Mouse (Mus musculus) heart, postnatal 0 days (tissue): ENCODE data around the gene Cib1. TPM values are rescaled to one million over a fixed set of nuclear protein-coding genes. Genes with fewer than 3 reads are reported as not detected.

ENCODE experiments used
- ATAC-seq: fragments of 200-750 bp; cut with Nextera tagmentation; 2 replicates; pipeline ENCODE4 v1.8.0; 2017; ENCODE audit warnings: low read depth, moderate number of reproducible peaks, moderate library complexity; ENCODE audit not compliant: insufficient read depth
- DNase-seq: peaks from one replicate; pipeline ENCODE4 v3.0.0-alpha.2; 2016; ENCODE audit warnings: low spot score
- H3K27ac ChIP-seq: fragments of 300-500 bp; sonication (generic); 2 replicates; pipeline ENCODE4 v1.5.1; 2014; ENCODE audit warnings: low read depth, mild to moderate bottlenecking
- H3K27me3 ChIP-seq: fragments of 300-500 bp; sonication (generic); 2 replicates; pipeline ENCODE4 v1.6.1; 2014; ENCODE audit warnings: low read length, mixed read lengths; ENCODE audit not compliant: control insufficient read depth, insufficient read depth
- H3K36me3 ChIP-seq: fragments of 300-500 bp; sonication (generic); replicated peaks from 2 replicates; pipeline ENCODE4 v1.6.1; 2014; ENCODE audit warnings: low read length, mixed read lengths; ENCODE audit not compliant: control insufficient read depth, insufficient read depth
- H3K4me1 ChIP-seq: fragments of 300-500 bp; sonication (generic); 2 replicates; pipeline ENCODE4 v1.6.1; 2014; ENCODE audit warnings: antibody characterized with exemption; ENCODE audit not compliant: control insufficient read depth, insufficient read depth
- H3K4me2 ChIP-seq: fragments of 300-500 bp; sonication (generic); 2 replicates; pipeline ENCODE4 v1.6.1; 2014; ENCODE audit warnings: low read depth, mild to moderate bottlenecking, low read length, moderate library complexity
- H3K4me3 ChIP-seq: fragments of 300-500 bp; sonication (generic); 2 replicates; pipeline ENCODE4 v1.5.1; 2014; ENCODE audit warnings: low read depth, low read length
- H3K9ac ChIP-seq: fragments of 300-500 bp; sonication (generic); replicated peaks from 2 replicates; pipeline ENCODE4 v1.6.1; 2014; ENCODE audit warnings: low read depth, low read length, mixed read lengths
- H3K9me3 ChIP-seq: fragments of 300-500 bp; sonication (generic); replicated peaks from 2 replicates; pipeline ENCODE4 v1.6.1; 2016; ENCODE audit warnings: low read length; ENCODE audit not compliant: control insufficient read depth
- CTCF ChIP-seq: IDR thresholded peaks from 2 replicates; pipeline ENCODE4 v1.5.1; 2016; ENCODE audit warnings: antibody characterized with exemption, control low read depth, low read depth
- EP300 ChIP-seq: IDR thresholded peaks from 2 replicates; pipeline ENCODE4 v1.6.1; 2016; ENCODE audit warnings: antibody characterized with exemption, low read depth
- WGBS: fragments of 180-500 bp; shearing (Covaris S2); extraction: QIAGEN DNeasy Blood & Tissue Kit; methylation state at CpG from one replicate; pipeline ENCODE4 v1.1.7; 2014; 5-methylcytosine and 5-hydroxymethylcytosine counted together
- polyA plus RNA-seq: library from polyadenylated mRNA; unstranded; fragments of >200 nt; fragmentation: Nextera tagmentation; extraction: Ambion mirVana; gene quantifications from 2 replicates; pipeline ENCODE4 v1.2.1, GENCODE M21; 2015
- total RNA-seq: library from RNA; depleted of rRNA; stranded (reverse); fragments of >200 nt; gene quantifications from 2 replicates; pipeline ENCODE4 v1.2.3, GENCODE M21; 2014; ENCODE audit warnings: low replicate concordance

Gene Cib1
- total and polyA plus RNA-seq, 2 experiments from 2014 or later = 26.0 to 57.4 TPM

DNA sequence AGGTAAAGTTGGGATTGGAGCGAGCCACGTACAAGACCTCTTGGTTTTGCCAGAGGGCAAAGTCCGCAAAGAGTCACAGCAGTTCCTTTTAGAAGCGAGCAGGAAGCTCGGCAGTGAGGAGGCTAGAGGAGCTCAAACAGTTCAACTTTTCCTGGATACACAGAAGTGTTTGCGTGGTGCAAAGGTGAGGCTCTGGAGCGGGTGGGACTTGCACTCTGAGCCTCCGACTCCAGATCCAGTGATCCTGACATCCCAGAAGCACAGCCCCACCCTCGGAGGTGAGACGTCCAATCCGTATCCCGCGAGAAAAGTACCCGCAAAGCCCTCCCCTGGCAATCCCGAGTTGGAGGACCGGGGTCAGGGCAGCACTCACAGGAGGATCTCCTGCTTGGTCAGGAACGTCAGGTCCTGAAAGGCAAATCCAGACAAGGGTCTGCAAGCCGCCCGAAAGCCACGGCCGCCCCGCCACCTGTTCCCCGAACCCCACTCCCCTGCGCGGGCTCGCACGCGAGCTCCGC lies 583 bp downstream of the Cib1 start:
- Histone ChIP-seq H3K36me3 (peaks cover 15% of the 10 kb centered on the region), H3K9me3 (no peaks in the 10 kb centered on the region), H3K27ac (peak overlapping the region; percentile 49), H3K4me1 (peaks cover 13% of the 10 kb centered on the region; the same call in 1 of the 2 replicates), H3K27me3 (no peaks in the 10 kb centered on the region), H3K4me2 (peak overlapping the region; percentile 85), H3K9ac (peak overlapping the region; percentile 47), H3K4me3 (peak overlapping the region; percentile 69)
- TF ChIP-seq CTCF (no peak), EP300 (no peak)
- under 1% methylated on average over 29 of the region's 29 CpGs for WGBS
- DNase-seq (peak; percentile 30), ATAC-seq (peak; percentile 37)

DNA sequence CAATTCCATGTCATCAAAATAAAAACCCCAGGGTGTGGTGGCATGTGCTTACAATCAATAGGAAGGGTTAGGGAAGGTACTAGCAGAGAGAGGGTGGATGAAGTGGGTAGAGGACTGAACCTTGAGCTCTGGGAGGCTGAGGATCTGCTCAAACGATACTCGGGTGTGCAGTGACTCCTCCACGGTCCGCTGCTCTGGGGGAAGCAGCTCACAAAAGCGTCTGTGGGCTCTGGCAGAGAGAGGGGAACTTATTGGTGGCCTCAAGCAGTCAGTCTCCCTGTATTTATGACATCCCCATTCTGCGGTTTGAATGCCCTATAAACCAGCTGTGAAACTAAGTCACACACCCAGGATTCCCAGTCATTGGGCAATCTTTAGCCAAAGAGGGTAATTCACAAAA lies 2.4 kb downstream of the Cib1 start:
- 81% methylated on average over 6 of the region's 6 CpGs for WGBS

DNA sequence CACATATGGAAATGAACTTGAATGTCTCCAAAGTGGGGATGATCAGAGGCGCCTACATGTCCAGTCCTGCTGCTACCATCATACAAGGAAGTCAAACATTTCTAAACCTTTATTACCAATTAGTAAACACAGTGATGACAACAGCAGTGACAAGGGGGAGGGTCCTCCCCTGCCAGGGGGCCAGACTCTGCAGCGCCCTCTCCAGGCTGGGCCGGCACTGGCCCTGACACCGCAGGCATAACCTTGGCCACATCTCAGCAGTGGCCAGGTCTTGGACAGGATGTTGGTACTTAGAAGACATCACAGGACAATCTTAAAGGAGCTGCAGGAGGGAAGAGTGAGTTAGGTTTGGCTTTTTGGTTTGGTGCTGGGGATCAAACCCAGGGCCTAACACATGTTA lies 5.5 kb downstream of the Cib1 start:
- peaks cover 52% of the 10 kb centered on the region for H3K36me3 ChIP-seq
- WGBS = 95% methylated on average over 4 of the region's 4 CpGs
- H3K27me3 ChIP-seq = no peaks in the 10 kb centered on the region
- no peak overlapping the region for H3K9ac ChIP-seq
- no peak overlapping the region for H3K4me3 ChIP-seq
- H3K4me2 ChIP-seq = no peak overlapping the region
- H3K4me1 ChIP-seq = 0 out of 2 replicates have a peak, but pooled peaks cover 8% of the 10 kb centered on the region
- H3K27ac ChIP-seq = no peak overlapping the region
- H3K9me3 ChIP-seq = no peaks in the 10 kb centered on the region
- no peak for DNase-seq
- ATAC-seq = no peak
- no peak for TF ChIP-seq CTCF
- no peak for TF ChIP-seq EP300

More for the DNA sequence above, 2.4 kb downstream of the Cib1 start:
- no peak for ATAC-seq
- Histone ChIP-seq H3K9ac (no peak overlapping the region), H3K27me3 (no peaks in the 10 kb centered on the region), H3K4me2 (no peak overlapping the region), H3K4me1 (peaks cover 13% of the 10 kb centered on the region; the same call in 1 of the 2 replicates), H3K9me3 (no peaks in the 10 kb centered on the region), H3K27ac (no peak overlapping the region), H3K36me3 (peaks cover 26% of the 10 kb centered on the region), H3K4me3 (no peak overlapping the region)
- no peak for DNase-seq
- TF ChIP-seq CTCF = no peak
- no peak for TF ChIP-seq EP300

DNA sequence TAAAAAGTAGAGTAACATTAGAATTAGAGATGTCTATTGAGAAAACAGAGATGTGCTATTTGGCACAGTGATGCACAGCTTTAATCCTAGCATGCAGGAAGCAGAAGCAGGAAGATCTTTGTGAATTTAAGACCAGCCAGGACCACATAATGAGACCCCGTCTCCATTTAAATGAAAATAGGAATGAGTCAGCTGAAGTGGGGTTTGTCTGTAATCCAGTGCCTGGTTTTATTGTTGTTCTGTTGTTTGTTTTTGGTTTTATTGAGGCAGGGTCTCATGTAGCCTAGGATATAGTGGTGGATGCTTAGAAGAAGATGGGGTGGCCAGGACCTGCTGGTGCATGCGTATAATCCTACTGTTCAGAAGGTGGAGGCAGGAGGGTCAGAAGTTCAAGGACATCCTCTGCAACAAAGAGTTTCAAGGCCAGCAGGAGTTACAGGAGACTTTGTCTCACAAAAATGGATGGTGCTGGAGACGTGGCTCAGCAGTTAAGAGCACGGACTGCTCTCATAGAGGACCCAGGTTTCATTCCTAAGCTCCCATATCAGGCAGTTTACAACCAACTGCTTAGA lies 11.3 kb downstream of the Cib1 start:
- no peak overlapping the region for H3K9ac ChIP-seq
- H3K27me3 ChIP-seq = no peaks in the 10 kb centered on the region
- no peak for ATAC-seq
- H3K4me2 ChIP-seq = no peak overlapping the region
- TF ChIP-seq CTCF (no peak), EP300 (no peak)
- peaks cover 86% of the 10 kb centered on the region for H3K36me3 ChIP-seq
- no peaks in the 10 kb centered on the region for H3K9me3 ChIP-seq
- H3K27ac ChIP-seq = no peak overlapping the region
- no peaks in the 10 kb centered on the region for H3K4me1 ChIP-seq
- DNase-seq = no peak
- no peak overlapping the region for H3K4me3 ChIP-seq
- WGBS = 77% methylated on average over 4 of the region's 4 CpGs

DNA sequence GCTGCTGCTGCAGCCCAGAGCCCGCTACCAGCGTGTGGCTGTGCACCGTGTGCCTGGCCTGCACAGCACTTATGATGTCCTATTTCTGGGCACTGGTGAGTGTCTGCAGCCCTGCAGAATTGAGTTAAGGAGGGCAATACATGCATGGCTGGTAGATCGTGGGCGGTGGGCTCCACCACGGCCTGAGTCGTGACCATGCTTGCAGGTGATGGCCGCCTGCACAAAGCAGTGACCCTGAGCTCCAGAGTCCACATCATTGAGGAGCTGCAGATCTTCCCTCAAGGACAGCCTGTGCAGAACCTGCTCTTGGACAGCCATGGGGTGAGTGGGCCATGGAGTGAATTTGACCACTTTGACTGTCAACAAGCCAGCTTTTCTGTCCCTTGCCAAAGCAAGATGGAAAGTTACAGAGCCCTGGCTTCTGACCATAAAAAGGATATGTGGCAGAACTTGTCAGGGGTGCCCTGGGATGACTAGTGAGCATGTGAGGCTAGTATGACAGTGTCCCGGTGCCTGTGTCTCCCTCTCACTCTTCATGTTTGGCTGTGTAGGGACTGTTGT lies 12.3 kb downstream of the Cib1 start:
- Histone ChIP-seq H3K4me1 (no peaks in the 10 kb centered on the region), H3K36me3 (peaks cover 88% of the 10 kb centered on the region), H3K9me3 (no peaks in the 10 kb centered on the region), H3K27me3 (no peaks in the 10 kb centered on the region), H3K9ac (no peak overlapping the region), H3K4me3 (no peak overlapping the region), H3K4me2 (no peak overlapping the region), H3K27ac (no peak overlapping the region)
- ATAC-seq = no peak
- 92% methylated on average over 9 of the region's 9 CpGs for WGBS
- TF ChIP-seq EP300 (no peak), CTCF (no peak)
- DNase-seq = no peak

DNA sequence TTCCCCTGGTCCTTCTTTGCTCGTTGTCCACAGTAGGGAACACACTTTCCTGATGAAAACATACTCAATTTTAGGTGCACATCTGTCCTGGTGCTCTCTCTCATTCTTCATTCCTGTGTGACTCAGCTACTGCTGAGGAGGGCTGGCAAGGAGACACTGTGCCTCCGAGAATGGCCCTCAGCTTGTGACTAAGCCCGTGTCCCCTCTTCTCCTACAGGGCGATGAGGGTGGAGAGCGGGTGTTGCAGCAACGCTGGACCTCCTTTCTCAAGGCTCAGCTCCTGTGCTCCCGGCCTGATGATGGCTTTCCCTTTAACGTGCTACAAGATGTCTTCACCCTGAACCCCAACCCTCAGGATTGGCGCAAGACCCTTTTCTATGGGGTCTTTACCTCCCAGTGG lies 13.9 kb downstream of the Cib1 start:
- ATAC-seq = no peak
- H3K9ac ChIP-seq = no peak overlapping the region
- peaks cover 72% of the 10 kb centered on the region for H3K36me3 ChIP-seq

More for the DNA sequence above, 13.9 kb downstream of the Cib1 start:
- no peak overlapping the region for H3K4me2 ChIP-seq
- H3K27me3 ChIP-seq = no peaks in the 10 kb centered on the region
- no peak for TF ChIP-seq EP300
- TF ChIP-seq CTCF = no peak
- no peak overlapping the region for H3K4me3 ChIP-seq
- H3K4me1 ChIP-seq = no peaks in the 10 kb centered on the region
- DNase-seq = no peak
- H3K27ac ChIP-seq = no peak overlapping the region
- no peaks in the 10 kb centered on the region for H3K9me3 ChIP-seq
- 88% methylated on average over 9 of the region's 9 CpGs for WGBS
